Mouse (Mus musculus): ENCODE results near the gene Arl4d. TPM values are rescaled to one million over a fixed set of nuclear protein-coding genes. Genes with fewer than 3 reads are reported as not detected.
"Not testable (repeated sequence)": the region's sequence is repeated elsewhere in the genome, so short reads cannot be mapped to it uniquely, and the experiment has no call there.

Arl4d gene
- 10 to 100 TPM in 1 of 2 experiments, 1 to 10 TPM in 1; 7.1 to 10.7 TPM for total RNA-seq (2021)
- long read RNA-seq, experiment 1, partial matches to known transcripts, result 0 of 3 reads
- long read RNA-seq, experiment 1, other reads (novel, unspliced or antisense), result 0 of 3 reads
- long read RNA-seq, experiment 2, partial matches to known transcripts, result 2 of 3 reads
- long read RNA-seq, experiment 2, other reads (novel, unspliced or antisense), result 0 of 3 reads

DNA sequence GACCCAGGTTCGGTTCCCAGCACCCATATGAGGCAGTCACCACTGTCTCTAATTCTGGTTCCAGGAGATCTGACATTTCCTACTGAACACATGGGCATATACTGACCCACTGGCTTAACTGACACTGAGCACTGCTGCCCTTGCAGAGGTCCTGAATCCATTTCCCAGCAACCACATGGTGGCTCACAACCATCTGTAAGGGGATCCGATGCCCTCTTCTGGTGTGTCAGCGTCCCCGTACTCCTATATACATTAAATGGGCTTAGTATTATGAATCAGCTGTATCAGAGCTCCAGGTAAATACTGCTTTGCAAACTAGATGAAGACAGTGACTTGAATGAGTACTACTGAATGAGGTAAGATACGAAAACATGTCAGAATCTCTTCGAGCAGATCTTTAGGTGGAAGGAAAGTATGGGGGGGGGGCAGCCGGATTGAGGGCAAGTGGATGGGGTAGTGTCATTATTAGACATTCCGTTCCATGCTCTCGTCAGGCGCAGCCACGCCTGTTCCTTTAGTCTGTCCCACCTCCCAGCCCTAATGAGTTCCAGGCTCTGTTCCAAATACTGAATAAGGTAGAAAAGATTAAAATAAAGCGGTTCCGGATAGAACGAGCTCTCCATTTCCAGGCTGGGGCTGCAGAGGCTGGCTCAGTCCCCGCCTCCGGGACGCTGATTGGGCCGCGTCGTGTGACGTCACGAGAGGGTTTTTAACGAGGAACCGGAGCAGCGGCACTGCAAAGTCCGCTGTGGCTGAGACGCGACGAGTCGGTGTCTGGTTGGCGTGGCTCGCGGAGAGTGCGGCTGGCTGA is at the start of gene Arl4d:
Gene Arl4d (plus strand): TSS at position 717 of the 811 bp plus-strand sequence.
- intact Hi-C loops (cut with DNase I; ENCODE audit: low total_unique reads), result no loop called here
- DNase-seq, result peak; percentile 94

DNA sequence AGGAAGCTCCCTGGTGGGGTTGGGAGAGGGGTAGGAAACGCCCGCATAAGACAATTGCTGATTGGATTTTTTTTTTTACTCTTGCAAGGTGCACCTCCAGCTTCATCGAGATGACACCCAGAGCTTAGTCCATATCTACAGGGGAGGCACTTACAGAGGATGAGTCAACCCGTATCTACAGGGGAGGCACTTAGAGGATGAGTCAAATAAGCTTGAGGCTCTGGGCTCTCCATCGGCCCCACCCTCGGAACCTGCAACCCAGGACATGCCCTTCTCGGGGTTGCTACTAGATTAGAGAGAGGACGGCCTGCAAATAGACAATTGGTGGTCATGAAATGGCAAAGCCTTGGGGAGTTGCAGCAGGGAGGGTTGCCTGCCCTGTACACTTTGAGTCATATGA is 49.2 kb upstream of the Arl4d start:
- intact Hi-C loops (cut with DNase I; ENCODE audit: low total_unique reads), result no loop called here
- no peak for DNase-seq

DNA sequence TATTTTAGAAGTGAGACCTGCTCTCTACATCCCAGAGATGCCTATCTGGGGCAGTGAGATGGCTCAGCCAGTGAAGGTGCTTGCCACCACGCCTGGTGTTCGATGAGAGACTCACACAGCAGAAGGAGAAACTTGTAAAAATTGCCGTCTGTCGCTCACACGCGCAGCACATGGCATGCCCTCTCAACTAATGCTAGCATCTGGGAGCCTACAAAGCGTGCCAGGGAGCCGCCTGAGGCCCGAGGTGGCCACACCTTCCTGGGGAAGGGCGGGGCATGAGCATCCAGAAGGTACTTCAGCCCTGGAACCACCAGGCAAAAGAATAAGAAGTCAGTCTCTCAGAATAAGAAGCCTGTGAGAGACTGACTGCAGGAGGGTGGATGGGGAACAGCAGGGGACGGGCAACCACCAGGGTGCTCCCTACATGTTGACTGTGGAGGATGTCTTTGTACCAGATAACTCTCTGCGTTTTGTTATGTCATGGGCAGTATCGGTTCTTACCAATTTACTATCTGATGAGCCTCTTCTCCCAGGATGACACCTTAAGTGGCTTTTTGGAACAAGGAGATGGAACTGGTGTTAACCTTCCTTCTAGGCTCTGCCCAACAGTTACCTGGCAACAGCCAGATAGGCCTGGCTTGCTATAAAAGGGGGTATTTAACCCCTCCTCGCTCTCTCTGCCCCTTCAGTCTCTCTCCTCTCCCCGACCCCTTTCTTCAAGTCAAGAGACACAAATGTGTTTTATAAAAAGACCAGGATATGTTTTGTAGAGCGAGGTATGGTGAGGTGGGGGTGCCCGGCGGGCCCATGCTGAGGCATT is 48.2 kb upstream of the Arl4d start:
- DNase-seq, result no peak
- intact Hi-C loops (cut with DNase I; ENCODE audit: low total_unique reads), result no loop called here

- DNase-seq, result no peak
- intact Hi-C loops (cut with DNase I; ENCODE audit: low total_unique reads), result no loop called here
Measured at GRCm38 (mm10) chr11:101617849-101618248, 47.5 kb upstream of the Arl4d start.

DNA sequence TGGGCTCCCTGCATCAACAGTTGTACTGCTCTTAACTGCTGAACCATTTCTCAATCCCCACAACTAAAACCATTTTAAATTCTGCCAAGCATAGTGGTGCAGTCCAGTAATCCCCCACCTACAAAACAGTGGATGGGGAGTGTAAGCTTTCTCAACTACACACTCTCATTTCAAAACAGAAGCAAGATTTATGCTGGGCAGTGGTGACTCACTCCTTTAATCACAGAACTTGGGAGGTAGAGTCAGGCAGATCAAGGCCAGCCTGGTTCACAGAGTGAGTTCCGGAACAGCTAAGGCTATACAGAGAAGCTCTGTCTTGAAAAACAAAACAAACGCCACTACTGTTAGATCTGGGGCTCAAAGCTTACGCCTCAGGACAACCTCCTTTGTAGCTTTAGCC is 46.7 kb upstream of the Arl4d start:
- intact Hi-C loops (cut with DNase I; ENCODE audit: low total_unique reads), result no loop called here
- DNase-seq, result no peak

DNA sequence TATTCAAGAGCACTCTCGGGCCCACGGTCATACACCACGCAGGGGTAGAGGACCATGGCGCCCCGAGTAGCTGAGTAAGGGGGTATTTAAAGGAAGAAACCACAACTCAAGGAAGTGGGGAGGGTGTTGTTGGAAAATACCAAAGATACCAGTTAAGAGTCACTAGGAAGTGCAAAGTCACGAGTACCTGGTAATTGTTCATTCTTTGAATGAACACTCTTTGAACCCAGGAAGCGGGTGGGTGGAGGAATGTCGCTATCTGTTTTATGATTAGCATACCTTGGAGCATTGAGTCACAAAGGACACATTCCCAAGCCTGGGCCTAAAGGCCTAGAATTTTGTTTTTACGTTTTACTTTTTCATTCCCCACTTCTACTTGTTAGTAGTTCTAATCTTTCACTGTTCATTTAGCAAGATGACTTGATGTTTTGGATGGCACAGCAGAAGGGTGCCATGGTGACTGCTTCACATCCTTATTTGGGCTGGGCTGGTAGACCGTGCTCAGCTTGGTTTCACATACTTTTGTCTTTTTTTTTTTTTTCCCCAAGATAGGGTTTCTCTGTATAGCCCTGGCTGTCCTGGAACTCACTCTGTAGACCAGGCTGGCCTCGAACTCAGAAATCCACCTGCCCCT is 45.2 kb upstream of the Arl4d start:
- intact Hi-C loops (cut with DNase I; ENCODE audit: low total_unique reads); DNase-seq: not testable (repeated sequence)

- DNase-seq, result no peak
- intact Hi-C loops (cut with DNase I; ENCODE audit: low total_unique reads), result no loop called here
Measured at GRCm38 (mm10) chr11:101626649-101626994, 38.7 kb upstream of the Arl4d start.

DNA sequence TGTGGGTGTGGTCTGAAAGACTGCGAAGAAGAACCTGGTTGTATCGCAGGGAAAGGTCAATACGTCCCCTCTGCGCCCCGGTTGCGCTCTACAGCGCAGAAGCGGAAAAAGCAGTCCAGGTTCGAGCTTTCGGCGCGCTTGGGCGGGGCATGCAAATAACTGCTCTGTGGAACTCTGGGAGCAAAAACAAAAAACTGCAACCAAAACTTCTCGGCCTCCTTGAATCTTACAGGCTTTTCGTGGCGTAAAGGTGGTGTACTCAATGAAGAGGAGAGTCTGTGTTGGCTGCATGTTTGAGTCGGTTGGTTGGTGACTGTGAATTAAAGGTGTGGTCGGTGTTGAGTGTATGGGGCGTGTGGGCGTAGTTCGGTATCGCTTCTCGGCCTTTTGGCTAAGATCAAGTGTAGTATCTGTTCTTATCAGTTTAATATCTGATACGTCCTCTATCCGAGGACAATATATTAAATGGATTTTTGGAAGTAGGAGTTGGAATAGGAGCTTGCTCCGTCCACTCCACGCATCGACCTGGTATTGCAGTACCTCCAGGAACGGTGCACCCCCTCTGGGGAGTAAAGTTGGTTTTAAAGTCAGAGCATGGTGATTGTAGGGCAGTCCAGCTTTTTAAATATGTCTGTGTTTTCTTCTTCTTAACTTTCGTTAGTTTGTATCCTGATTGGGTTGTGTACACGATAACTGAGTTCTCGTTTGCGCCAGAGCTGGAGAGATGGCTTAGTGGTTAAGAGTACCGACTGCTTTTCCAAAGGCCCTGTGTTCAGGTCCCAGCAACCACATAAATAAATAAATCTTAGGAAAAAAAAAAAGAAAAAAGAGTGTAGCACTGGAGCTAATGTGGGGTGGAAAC is 38.1 kb upstream of the Arl4d start, which contains the start of gene Rdm1:
Gene Rdm1 (plus strand): TSS at position 201 of the 862 bp plus-strand sequence.
- peak; percentile 83 for DNase-seq
- intact Hi-C loops (cut with DNase I; ENCODE audit: low total_unique reads), result no loop called here

- peak; percentile 88 for DNase-seq
- intact Hi-C loops (cut with DNase I; ENCODE audit: low total_unique reads), result no loop called here
Measured at GRCm38 (mm10) chr11:101627857-101628559, 37.3 kb upstream of the Arl4d start.

- intact Hi-C loops (cut with DNase I; ENCODE audit: low total_unique reads); DNase-seq: not testable (repeated sequence)
Measured at GRCm38 (mm10) chr11:101628733-101629417, 36.5 kb upstream of the Arl4d start.

DNA sequence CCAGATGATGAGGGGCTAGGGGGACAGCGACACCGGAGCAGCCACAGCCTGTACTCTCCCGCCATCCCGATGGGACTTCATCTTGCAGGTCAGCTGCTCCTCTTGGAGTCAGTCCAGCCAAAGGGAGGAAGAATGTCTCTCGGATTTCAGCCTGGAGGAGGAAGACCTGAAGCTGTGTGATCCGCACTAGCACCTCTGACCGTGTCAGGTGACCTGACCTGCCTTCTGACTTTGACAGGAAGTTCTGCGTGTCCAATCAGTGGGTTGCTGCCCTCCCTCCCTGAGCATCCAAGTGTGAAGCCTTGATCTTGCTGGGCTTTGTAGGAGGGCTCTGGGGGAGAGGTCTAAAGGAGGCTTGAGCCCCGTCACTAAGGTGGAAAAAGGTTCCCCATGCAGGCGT is 29.7 kb upstream of the Arl4d start:
- intact Hi-C loops (cut with DNase I; ENCODE audit: low total_unique reads), result no loop called here
- no peak for DNase-seq

- intact Hi-C loops (cut with DNase I; ENCODE audit: low total_unique reads), result no loop called here
- no peak for DNase-seq
Measured at GRCm38 (mm10) chr11:101639761-101640160, 25.6 kb upstream of the Arl4d start.

DNA sequence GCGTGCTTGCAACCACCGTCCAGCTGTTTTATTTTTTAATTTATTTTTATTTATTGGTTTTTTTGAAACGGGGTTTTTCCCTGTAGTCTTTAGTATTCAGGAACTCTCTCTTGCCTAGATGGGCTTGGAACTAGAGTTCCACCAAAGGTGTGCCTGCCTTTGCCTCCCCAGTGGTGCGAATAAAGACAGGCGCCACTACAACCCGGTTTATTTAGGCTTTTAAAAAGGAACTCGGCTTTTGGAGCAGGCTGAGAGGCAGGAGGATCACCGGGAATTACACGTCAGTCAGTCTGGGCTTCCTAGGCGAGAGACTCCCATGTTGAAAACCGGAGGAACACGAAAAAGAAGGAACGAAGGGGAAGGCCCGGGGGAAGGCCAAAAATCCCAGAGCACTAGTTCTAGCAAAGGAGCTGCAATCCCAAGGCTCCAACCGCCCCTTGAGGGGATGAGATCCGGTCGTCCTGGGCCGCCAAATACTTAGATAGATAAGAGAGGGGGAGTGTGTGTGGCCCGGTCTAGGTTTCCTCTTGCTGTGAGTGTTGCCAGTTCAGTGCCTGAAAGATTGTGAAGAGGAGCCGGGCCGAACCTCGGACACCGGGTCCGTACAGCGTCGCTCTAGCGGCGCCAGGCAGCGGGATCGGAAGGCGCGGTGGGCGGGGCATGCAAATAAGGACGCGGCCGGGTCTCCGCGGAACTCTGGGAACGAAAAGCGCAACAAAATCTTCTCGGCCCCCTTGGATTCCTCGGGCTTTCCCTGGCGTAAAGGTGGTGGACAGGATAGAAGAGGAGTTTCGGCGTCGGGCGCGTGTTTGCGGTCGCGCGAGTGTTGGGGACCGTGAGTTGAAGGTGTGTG is 24.3 kb upstream of the Arl4d start:
- DNase-seq, result peak; percentile 83
- intact Hi-C loops (cut with DNase I; ENCODE audit: low total_unique reads), result not testable (repeated sequence)

GRCm38 (mm10) chr11:101641710-101642642 is 23.4 kb upstream of the Arl4d start:
- intact Hi-C loops (cut with DNase I; ENCODE audit: low total_unique reads), result not testable (repeated sequence)

DNA sequence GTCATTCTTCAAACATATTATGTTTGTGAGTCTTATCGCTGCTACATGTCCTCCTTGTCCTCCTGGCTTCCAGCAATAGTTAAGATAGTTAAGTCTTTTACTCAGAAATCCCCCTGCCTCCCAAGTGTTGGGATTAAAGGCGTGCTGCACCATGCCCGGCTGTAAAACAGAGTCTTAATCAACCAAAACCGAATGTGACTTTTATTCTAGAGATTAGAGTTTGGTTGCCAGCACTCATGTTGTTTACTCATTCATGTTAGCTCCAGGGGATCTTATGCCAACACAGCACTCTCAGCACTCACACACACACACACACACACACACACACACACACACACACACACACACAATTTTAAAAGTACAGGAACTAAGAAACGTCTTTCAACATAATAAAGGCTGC is 22.4 kb upstream of the Arl4d start:
- intact Hi-C loops (cut with DNase I; ENCODE audit: low total_unique reads), result no loop called here
- DNase-seq, result no peak

More at GRCm38 (mm10) chr11:101641710-101642642, 23.4 kb upstream of the Arl4d start:
- DNase-seq, result not testable (repeated sequence)

- DNase-seq, result no peak
- intact Hi-C loops (cut with DNase I; ENCODE audit: low total_unique reads), result no loop called here
Measured at GRCm38 (mm10) chr11:101644591-101644990, 20.8 kb upstream of the Arl4d start.
